Mouse (Mus musculus): ENCODE measurements around the gene Pnkd. TPM values are rescaled to one million over a fixed set of nuclear protein-coding genes. Genes with fewer than 3 reads are reported as not detected.
A peak's percentile ranks its signal among the peaks of the same experiment; 100 is the strongest.

Pnkd gene
- polyA plus RNA-seq, 1 experiment: not detected

- Histone ChIP-seq H3K4me3 (ENCODE audit: insufficient read depth, low read depth, low read length) (no peak overlapping the region), H3K27ac (ENCODE audit: insufficient read depth, low read depth, low read length) (peak overlapping the region; percentile 27), H3K4me1 (ENCODE audit: control insufficient read depth, insufficient read depth, low read length) (peaks cover 50% of the 10 kb centered on the region)
- WGBS: 54% methylated on average over 11 of the region's 11 CpGs
- TF ChIP-seq POLR2A (IDR thresholded peaks at IDR 0.05; ENCODE audit: insufficient read depth, low read depth, low read length): no peak
- no peak for TF ChIP-seq CTCF (IDR thresholded peaks at IDR 0.05; ENCODE audit: insufficient read depth, low read depth, low read length)
Measured at GRCm38 (mm10) chr1:74292331-74293020, 7.7 kb downstream of the Pnkd start.

GRCm38 (mm10) chr1:74293306-74293960 is 8.7 kb downstream of the Pnkd start:
- Histone ChIP-seq H3K4me3 (ENCODE audit: insufficient read depth, low read depth, low read length) (no peak overlapping the region), H3K4me1 (ENCODE audit: control insufficient read depth, insufficient read depth, low read length) (peaks cover 53% of the 10 kb centered on the region), H3K27ac (ENCODE audit: insufficient read depth, low read depth, low read length) (no peak overlapping the region)
- TF ChIP-seq POLR2A (IDR thresholded peaks at IDR 0.05; ENCODE audit: insufficient read depth, low read depth, low read length): no peak
- 80% methylated on average over 8 of the region's 8 CpGs for WGBS

GRCm38 (mm10) chr1:74294090-74294643 is 9.4 kb downstream of the Pnkd start:
- Histone ChIP-seq H3K4me1 (ENCODE audit: control insufficient read depth, insufficient read depth, low read length) (peaks cover 56% of the 10 kb centered on the region), H3K4me3 (ENCODE audit: insufficient read depth, low read depth, low read length) (no peak overlapping the region), H3K27ac (ENCODE audit: insufficient read depth, low read depth, low read length) (no peak overlapping the region)
- TF ChIP-seq CTCF (IDR thresholded peaks at IDR 0.05; ENCODE audit: insufficient read depth, low read depth, low read length): no peak
- no peak for TF ChIP-seq POLR2A (IDR thresholded peaks at IDR 0.05; ENCODE audit: insufficient read depth, low read depth, low read length)
- WGBS: 90% methylated on average over 3 of the region's 3 CpGs

- H3K4me1 ChIP-seq (ENCODE audit: control insufficient read depth, insufficient read depth, low read length): peaks cover 57% of the 10 kb centered on the region
Measured at GRCm38 (mm10) chr1:74294733-74295455, 10.2 kb downstream of the Pnkd start.

GRCm38 (mm10) chr1:74295456-74296171 is 10.9 kb downstream of the Pnkd start:
- whole genome bisulfite sequencing: 26% methylated on average over 9 of the region's 9 CpGs
- peaks cover 51% of the 10 kb centered on the region for H3K4me1 ChIP-seq (ENCODE audit: control insufficient read depth, insufficient read depth, low read length)
- H3K27ac ChIP-seq (ENCODE audit: insufficient read depth, low read depth, low read length): peak overlapping the region; percentile 74
- no peak overlapping the region for H3K4me3 ChIP-seq (ENCODE audit: insufficient read depth, low read depth, low read length)
- TF ChIP-seq CTCF (IDR thresholded peaks at IDR 0.05; ENCODE audit: insufficient read depth, low read depth, low read length) (no peak), POLR2A (IDR thresholded peaks at IDR 0.05; ENCODE audit: insufficient read depth, low read depth, low read length) (no peak)

More at GRCm38 (mm10) chr1:74294733-74295455, 10.2 kb downstream of the Pnkd start:
- H3K27ac ChIP-seq (ENCODE audit: insufficient read depth, low read depth, low read length): peak overlapping the region; percentile 74
- WGBS: 94% methylated on average over 6 of the region's 6 CpGs
- TF ChIP-seq POLR2A (IDR thresholded peaks at IDR 0.05; ENCODE audit: insufficient read depth, low read depth, low read length): no peak
- no peak for TF ChIP-seq CTCF (IDR thresholded peaks at IDR 0.05; ENCODE audit: insufficient read depth, low read depth, low read length)
- H3K4me3 ChIP-seq (ENCODE audit: insufficient read depth, low read depth, low read length): no peak overlapping the region

- no peak for TF ChIP-seq CTCF (IDR thresholded peaks at IDR 0.05; ENCODE audit: insufficient read depth, low read depth, low read length)
- no peak for TF ChIP-seq POLR2A (IDR thresholded peaks at IDR 0.05; ENCODE audit: insufficient read depth, low read depth, low read length)
- peak overlapping the region; percentile 74 for H3K27ac ChIP-seq (ENCODE audit: insufficient read depth, low read depth, low read length)
- H3K4me1 ChIP-seq (ENCODE audit: control insufficient read depth, insufficient read depth, low read length): peaks cover 50% of the 10 kb centered on the region
- no peak overlapping the region for H3K4me3 ChIP-seq (ENCODE audit: insufficient read depth, low read depth, low read length)
- WGBS: 53% methylated on average over 6 of the region's 6 CpGs
Measured at GRCm38 (mm10) chr1:74296477-74296876, 11.7 kb downstream of the Pnkd start.

- H3K4me3 ChIP-seq (ENCODE audit: insufficient read depth, low read depth, low read length): no peak overlapping the region
- peak overlapping the region; percentile 9; the same call in 1 of the 2 replicates for H3K27ac ChIP-seq (ENCODE audit: insufficient read depth, low read depth, low read length)
- no peak for TF ChIP-seq POLR2A (IDR thresholded peaks at IDR 0.05; ENCODE audit: insufficient read depth, low read depth, low read length)
- no peak for TF ChIP-seq CTCF (IDR thresholded peaks at IDR 0.05; ENCODE audit: insufficient read depth, low read depth, low read length)
- H3K4me1 ChIP-seq (ENCODE audit: control insufficient read depth, insufficient read depth, low read length): peaks cover 48% of the 10 kb centered on the region
- WGBS: 56% methylated on average over 3 of the region's 3 CpGs
Measured at GRCm38 (mm10) chr1:74297269-74297668, 12.5 kb downstream of the Pnkd start.

GRCm38 (mm10) chr1:74298157-74298750 is 13.5 kb downstream of the Pnkd start:
- Histone ChIP-seq H3K4me3 (ENCODE audit: insufficient read depth, low read depth, low read length) (no peak overlapping the region), H3K27ac (ENCODE audit: insufficient read depth, low read depth, low read length) (no peak overlapping the region), H3K4me1 (ENCODE audit: control insufficient read depth, insufficient read depth, low read length) (peaks cover 45% of the 10 kb centered on the region)
- 72% methylated on average over 5 of the region's 5 CpGs for WGBS
- TF ChIP-seq CTCF (IDR thresholded peaks at IDR 0.05; ENCODE audit: insufficient read depth, low read depth, low read length): no peak
- TF ChIP-seq POLR2A (IDR thresholded peaks at IDR 0.05; ENCODE audit: insufficient read depth, low read depth, low read length): no peak
